Mouse (Mus musculus) limb, embryonic 11.5 days (tissue): Measurements from ENCODE around the gene Gm8994. TPM values are rescaled to one million over a fixed set of nuclear protein-coding genes. Genes with fewer than 3 reads are reported as not detected.
"Not testable (repeated sequence)": the region's sequence is repeated elsewhere in the genome, so short reads cannot be mapped to it uniquely, and the experiment has no call there.

Source experiments
- ATAC-seq: fragments of 200-750 bp; cut with Nextera tagmentation; 2 replicates; pipeline ENCODE4 v1.8.0; 2017; ENCODE audit warnings: low read depth; ENCODE audit not compliant: insufficient number of reproducible peaks, low FRiP score, low TSS enrichment
- DNase-seq: peaks from one replicate; pipeline ENCODE4 v3.0.0-alpha.2; 2015; ENCODE audit warnings: low spot score
- H3K27ac ChIP-seq: fragments of 300-500 bp; sonication (generic); replicated peaks from 2 replicates; pipeline ENCODE4 v1.5.1; 2014; ENCODE audit warnings: low read depth, mild to moderate bottlenecking, low read length
- H3K27me3 ChIP-seq: fragments of 300-500 bp; sonication (generic); 2 replicates; pipeline ENCODE4 v1.6.1; 2014; ENCODE audit warnings: mild to moderate bottlenecking, low read length, mixed read lengths; ENCODE audit not compliant: control insufficient read depth, insufficient read depth
- H3K36me3 ChIP-seq: fragments of 300-500 bp; sonication (generic); 2 replicates; pipeline ENCODE4 v1.6.1; 2014; ENCODE audit warnings: mild to moderate bottlenecking, low read length, moderate library complexity, mixed read lengths; ENCODE audit not compliant: control insufficient read depth, insufficient read depth
- H3K4me1 ChIP-seq: fragments of 300-500 bp; sonication (generic); 2 replicates; pipeline ENCODE4 v1.6.1; 2014; ENCODE audit warnings: low read length, mixed read lengths; ENCODE audit not compliant: control insufficient read depth, insufficient read depth
- H3K4me2 ChIP-seq: fragments of 300-500 bp; sonication (generic); 2 replicates; pipeline ENCODE4 v1.6.1; 2014; ENCODE audit warnings: low read depth, mild to moderate bottlenecking, moderate library complexity; ENCODE audit not compliant: severe bottlenecking
- H3K4me3 ChIP-seq: fragments of 300-500 bp; sonication (generic); 2 replicates; pipeline ENCODE4 v1.5.1; 2014; ENCODE audit warnings: low read depth, low read length
- H3K9ac ChIP-seq: fragments of 300-500 bp; sonication (generic); 2 replicates; pipeline ENCODE4 v1.6.1; 2014; ENCODE audit warnings: mild to moderate bottlenecking, low read length
- H3K9me3 ChIP-seq: fragments of 300-500 bp; sonication (generic); 2 replicates; pipeline ENCODE4 v1.6.1; 2016; ENCODE audit warnings: low read length; ENCODE audit not compliant: control insufficient read depth
- WGBS: fragments of 180-500 bp; shearing (Covaris S2); extraction: QIAGEN DNeasy Blood & Tissue Kit; methylation state at CpG from one replicate; pipeline ENCODE4 v1.1.7; 2014; 5-methylcytosine and 5-hydroxymethylcytosine counted together
- polyA plus RNA-seq: library from polyadenylated mRNA; unstranded; fragments of >200 nt; fragmentation: Nextera tagmentation; extraction: Ambion mirVana; gene quantifications from 2 replicates; pipeline ENCODE4 v1.2.1, GENCODE M21; 2014

Gene Gm8994
- not detected in 2 replicates for polyA plus RNA-seq

- H3K4me2 ChIP-seq, H3K36me3 ChIP-seq, H3K9me3 ChIP-seq, DNase-seq, ATAC-seq, H3K4me1 ChIP-seq, H3K4me3 ChIP-seq, H3K9ac ChIP-seq, H3K27ac ChIP-seq, H3K27me3 ChIP-seq: not testable (repeated sequence)
- WGBS, result 87% methylated on average over 4 of the region's 4 CpGs
Measured at GRCm38 (mm10) chr6:136327239-136327638, at the start of gene Gm8994. Gene Gm8994, plus strand, starts transcription at chr6:136327539.

- Histone ChIP-seq H3K9ac (no peak overlapping the region), H3K9me3 (no peaks in the 10 kb centered on the region), H3K27ac (no peak overlapping the region), H3K4me2 (no peak overlapping the region), H3K4me1 (no peaks in the 10 kb centered on the region), H3K36me3 (no peaks in the 10 kb centered on the region), H3K4me3 (no peak overlapping the region), H3K27me3 (no peaks in the 10 kb centered on the region)
- 77% methylated on average over 4 of the region's 4 CpGs for WGBS
- DNase-seq (no peak), ATAC-seq (no peak)
Measured at GRCm38 (mm10) chr6:136277685-136278084, 49.7 kb upstream of the Gm8994 start.

- ATAC-seq (no peak), DNase-seq (no peak)
- no peak overlapping the region for H3K27ac ChIP-seq
- H3K27me3 ChIP-seq, result no peaks in the 10 kb centered on the region
- WGBS, result 87% methylated on average over 8 of the region's 8 CpGs
- H3K9me3 ChIP-seq, result no peaks in the 10 kb centered on the region
- no peak overlapping the region for H3K4me3 ChIP-seq
- H3K36me3 ChIP-seq, result no peaks in the 10 kb centered on the region
- H3K4me2 ChIP-seq, result no peak overlapping the region
- H3K4me1 ChIP-seq, result no peaks in the 10 kb centered on the region
- no peak overlapping the region for H3K9ac ChIP-seq
Measured at GRCm38 (mm10) chr6:136284565-136284964, 42.8 kb upstream of the Gm8994 start.

GRCm38 (mm10) chr6:136286180-136286579 is 41.2 kb upstream of the Gm8994 start:
- H3K36me3 ChIP-seq, result no peaks in the 10 kb centered on the region
- no peak overlapping the region for H3K4me2 ChIP-seq
- H3K4me3 ChIP-seq, result no peak overlapping the region
- no peaks in the 10 kb centered on the region for H3K27me3 ChIP-seq
- WGBS, result 81% methylated on average over 11 of the region's 11 CpGs
- DNase-seq, result no peak
- no peaks in the 10 kb centered on the region for H3K9me3 ChIP-seq
- H3K9ac ChIP-seq, result no peak overlapping the region
- no peaks in the 10 kb centered on the region for H3K4me1 ChIP-seq
- ATAC-seq, result no peak
- no peak overlapping the region for H3K27ac ChIP-seq

GRCm38 (mm10) chr6:136286589-136286988 is 40.8 kb upstream of the Gm8994 start:
- Histone ChIP-seq H3K4me3 (no peak overlapping the region), H3K27me3 (no peaks in the 10 kb centered on the region), H3K4me2 (no peak overlapping the region), H3K4me1 (no peaks in the 10 kb centered on the region), H3K9me3 (no peaks in the 10 kb centered on the region), H3K27ac (no peak overlapping the region), H3K36me3 (no peaks in the 10 kb centered on the region), H3K9ac (no peak overlapping the region)
- WGBS, result 87% methylated on average over 4 of the region's 4 CpGs
- no peak for DNase-seq
- ATAC-seq, result no peak

- no peak overlapping the region for H3K9ac ChIP-seq
- WGBS, result 82% methylated on average over 3 of the region's 3 CpGs
Measured at GRCm38 (mm10) chr6:136291424-136291823, 35.9 kb upstream of the Gm8994 start.

GRCm38 (mm10) chr6:136291951-136292714 is 35.2 kb upstream of the Gm8994 start:
- Histone ChIP-seq H3K27ac (no peak overlapping the region), H3K27me3 (no peaks in the 10 kb centered on the region), H3K9me3 (no peaks in the 10 kb centered on the region), H3K9ac (no peak overlapping the region), H3K4me3 (no peak overlapping the region), H3K4me1 (no peaks in the 10 kb centered on the region), H3K36me3 (no peaks in the 10 kb centered on the region), H3K4me2 (no peak overlapping the region)
- DNase-seq (no peak), ATAC-seq (no peak)
- 81% methylated on average over 11 of the region's 11 CpGs for WGBS

More at GRCm38 (mm10) chr6:136291424-136291823, 35.9 kb upstream of the Gm8994 start:
- no peak for DNase-seq
- no peaks in the 10 kb centered on the region for H3K9me3 ChIP-seq
- no peaks in the 10 kb centered on the region for H3K4me1 ChIP-seq
- no peak overlapping the region for H3K4me3 ChIP-seq
- no peak overlapping the region for H3K27ac ChIP-seq
- no peak for ATAC-seq
- H3K27me3 ChIP-seq, result no peaks in the 10 kb centered on the region
- H3K36me3 ChIP-seq, result no peaks in the 10 kb centered on the region
- no peak overlapping the region for H3K4me2 ChIP-seq

GRCm38 (mm10) chr6:136293700-136294099 is 33.6 kb upstream of the Gm8994 start:
- H3K27ac ChIP-seq, result no peak overlapping the region
- no peak overlapping the region for H3K4me3 ChIP-seq
- WGBS, result 85% methylated on average over 6 of the region's 6 CpGs
- H3K9ac ChIP-seq, result no peak overlapping the region
- H3K27me3 ChIP-seq, result no peaks in the 10 kb centered on the region
- H3K36me3 ChIP-seq, result no peaks in the 10 kb centered on the region
- no peaks in the 10 kb centered on the region for H3K9me3 ChIP-seq
- DNase-seq (peak; percentile 27), ATAC-seq (no peak)
- H3K4me2 ChIP-seq, result no peak overlapping the region
- H3K4me1 ChIP-seq, result no peaks in the 10 kb centered on the region

- H3K9me3 ChIP-seq, result no peaks in the 10 kb centered on the region
- H3K9ac ChIP-seq, result no peak overlapping the region
- no peak overlapping the region for H3K4me2 ChIP-seq
- DNase-seq, result no peak
- H3K36me3 ChIP-seq, result no peaks in the 10 kb centered on the region
- no peak overlapping the region for H3K27ac ChIP-seq
- H3K27me3 ChIP-seq, result no peaks in the 10 kb centered on the region
- no peak overlapping the region for H3K4me3 ChIP-seq
- no peaks in the 10 kb centered on the region for H3K4me1 ChIP-seq
- ATAC-seq, result no peak
- 69% methylated on average over 4 of the region's 4 CpGs for WGBS
Measured at GRCm38 (mm10) chr6:136295821-136296220, 31.5 kb upstream of the Gm8994 start.
